Mouse (Mus musculus) mesoderm, embryonic 11.5 days (tissue): Measurements from ENCODE around the gene Amz2.
A peak's percentile ranks its signal among the peaks of the same experiment; 100 is the strongest.

ENCODE experiments used
- DNase-seq: peaks from one replicate; pipeline ENCODE4 v3.0.0-alpha.2; 2012; ENCODE audit warnings: low read depth, low spot score

Amz2 gene

GRCm38 (mm10) chr11:109425392-109426271 lies at the start of gene Amz2:
TSS of gene Amz2 (plus strand) at chr11:109425946.
- peak; percentile 100 for DNase-seq

GRCm38 (mm10) chr11:109376484-109377143 lies 49.1 kb upstream of the Amz2 start:
- no peak for DNase-seq

GRCm38 (mm10) chr11:109377477-109377876 lies 48.3 kb upstream of the Amz2 start:
- no peak for DNase-seq

- no peak for DNase-seq
These were observed 47.7 kb upstream of the Amz2 start for GRCm38 (mm10) chr11:109378051-109378450.

GRCm38 (mm10) chr11:109380662-109381061 lies 45.1 kb upstream of the Amz2 start:
- no peak for DNase-seq

- DNase-seq, result no peak
These were observed 40.5 kb upstream of the Amz2 start for GRCm38 (mm10) chr11:109385296-109385695.

GRCm38 (mm10) chr11:109389046-109389445 lies 36.7 kb upstream of the Amz2 start:
- DNase-seq, result no peak

GRCm38 (mm10) chr11:109391200-109391599 lies 34.5 kb upstream of the Amz2 start:
- no peak for DNase-seq

GRCm38 (mm10) chr11:109391760-109392159 lies 34.0 kb upstream of the Amz2 start:
- DNase-seq, result no peak

- no peak for DNase-seq
These were observed 33.1 kb upstream of the Amz2 start for GRCm38 (mm10) chr11:109392601-109393000.

GRCm38 (mm10) chr11:109394758-109395157 lies 31.0 kb upstream of the Amz2 start:
- no peak for DNase-seq

- DNase-seq, result no peak
These were observed 30.5 kb upstream of the Amz2 start for GRCm38 (mm10) chr11:109395291-109395690.

GRCm38 (mm10) chr11:109406431-109406830 lies 19.3 kb upstream of the Amz2 start:
- no peak for DNase-seq

- no peak for DNase-seq
These were observed 15.4 kb upstream of the Amz2 start for GRCm38 (mm10) chr11:109410197-109410980.

GRCm38 (mm10) chr11:109413617-109414016 lies 12.1 kb upstream of the Amz2 start, which contains the start of gene 9930022D16Rik:
TSS of gene 9930022D16Rik (plus strand) at chr11:109413917.
- no peak for DNase-seq

- no peak for DNase-seq
These were observed 10.9 kb upstream of the Amz2 start for GRCm38 (mm10) chr11:109414802-109415201.

GRCm38 (mm10) chr11:109416709-109417420 lies 8.9 kb upstream of the Amz2 start:
- no peak for DNase-seq

- no peak for DNase-seq
These were observed 8.2 kb upstream of the Amz2 start for GRCm38 (mm10) chr11:109417472-109418040.

- DNase-seq, result no peak
These were observed 6.3 kb upstream of the Amz2 start for GRCm38 (mm10) chr11:109419461-109419860.

GRCm38 (mm10) chr11:109419961-109420566 lies 5.7 kb upstream of the Amz2 start:
- DNase-seq, result no peak

- DNase-seq, result no peak
These were observed 5.2 kb upstream of the Amz2 start for GRCm38 (mm10) chr11:109420567-109420962.
